Mouse (Mus musculus) common myeloid progenitor, adult 5-6 weeks (primary cell): ENCODE measurements at regions not wholly inside any gene's neighbourhood (a gene's known extent, or its start where the extent isn't known, plus 50 kb on each side); places are given as distances from the start of the nearest gene placed in this dataset.
"Not testable (repeated sequence)": the region's sequence is repeated elsewhere in the genome, so short reads cannot be mapped to it uniquely, and the experiment has no call there.

Experiments
- ATAC-seq: replicated peaks from 2 replicates; pipeline ENCODE4 v1.8.0; 2016; ENCODE audit warnings: low read depth, mild to moderate bottlenecking, moderate TSS enrichment, inconsistent platforms; ENCODE audit not compliant: poor library complexity, severe bottlenecking

GRCm38 (mm10) chr6:69516226-69516625 lies 1275.8 kb downstream of the Rpia start:
- peak; percentile 65; the same call in 1 of the 2 replicates for ATAC-seq

GRCm38 (mm10) chr6:69507995-69508394 lies 1284.0 kb downstream of the Rpia start:
- ATAC-seq, result no peak

- not testable (repeated sequence) for ATAC-seq
These were observed 1292.0 kb downstream of the Rpia start for GRCm38 (mm10) chr6:69500056-69500455.
